Mouse (Mus musculus) lung, embryonic 15.5 days (tissue): Measurements from ENCODE around the gene Coro1c. TPM values are rescaled to one million over a fixed set of nuclear protein-coding genes. Genes with fewer than 3 reads are reported as not detected.
A peak's percentile ranks its signal among the peaks of the same experiment; 100 is the strongest.
"Not testable (repeated sequence)": the region's sequence is repeated elsewhere in the genome, so short reads cannot be mapped to it uniquely, and the experiment has no call there.

Experiments
- ATAC-seq: fragments of 200-750 bp; cut with Nextera tagmentation; 2 replicates; pipeline ENCODE4 v1.8.0; 2017; ENCODE audit warnings: moderate number of reproducible peaks, borderline replicate concordance; ENCODE audit not compliant: low FRiP score, low TSS enrichment; ENCODE audit errors: extremely low read depth
- H3K27ac ChIP-seq: fragments of 300-500 bp; sonication (generic); 2 replicates; pipeline ENCODE4 v1.5.1; 2015; ENCODE audit warnings: moderate library complexity, mild to moderate bottlenecking, inconsistent platforms
- H3K27me3 ChIP-seq: fragments of 300-500 bp; sonication (generic); 2 replicates; pipeline ENCODE4 v1.6.1; 2015; ENCODE audit warnings: inconsistent platforms
- H3K36me3 ChIP-seq: fragments of 300-500 bp; sonication (generic); 2 replicates; pipeline ENCODE4 v1.6.1; 2015; ENCODE audit warnings: inconsistent platforms
- H3K4me1 ChIP-seq: fragments of 300-500 bp; sonication (generic); 2 replicates; pipeline ENCODE4 v1.6.1; 2015; ENCODE audit warnings: inconsistent platforms
- H3K4me2 ChIP-seq: fragments of 300-500 bp; sonication (generic); 2 replicates; pipeline ENCODE4 v1.6.1; 2015; ENCODE audit warnings: inconsistent platforms, mild to moderate bottlenecking, moderate library complexity
- H3K4me3 ChIP-seq: fragments of 300-500 bp; sonication (generic); 2 replicates; pipeline ENCODE4 v1.5.1; 2015; ENCODE audit warnings: mild to moderate bottlenecking, inconsistent platforms
- H3K9ac ChIP-seq: fragments of 300-500 bp; sonication (generic); 2 replicates; pipeline ENCODE4 v1.6.1; 2015; ENCODE audit warnings: inconsistent platforms
- H3K9me3 ChIP-seq: fragments of 300-500 bp; sonication (generic); 2 replicates; pipeline ENCODE4 v1.6.1; 2016; ENCODE audit warnings: inconsistent platforms
- WGBS: fragments of 180-500 bp; shearing (Covaris S2); methylation state at CpG from one replicate; pipeline ENCODE4 v1.1.7; 2015; 5-methylcytosine and 5-hydroxymethylcytosine counted together
- polyA plus RNA-seq: library from polyadenylated mRNA; unstranded; fragments of >200 nt; fragmentation: Nextera tagmentation; extraction: Ambion mirVana; gene quantifications from 2 replicates; pipeline ENCODE4 v1.2.1, GENCODE M21; 2015

The Coro1c gene
- polyA plus RNA-seq, 1 experiment from 2014 or later = 144 TPM

DNA sequence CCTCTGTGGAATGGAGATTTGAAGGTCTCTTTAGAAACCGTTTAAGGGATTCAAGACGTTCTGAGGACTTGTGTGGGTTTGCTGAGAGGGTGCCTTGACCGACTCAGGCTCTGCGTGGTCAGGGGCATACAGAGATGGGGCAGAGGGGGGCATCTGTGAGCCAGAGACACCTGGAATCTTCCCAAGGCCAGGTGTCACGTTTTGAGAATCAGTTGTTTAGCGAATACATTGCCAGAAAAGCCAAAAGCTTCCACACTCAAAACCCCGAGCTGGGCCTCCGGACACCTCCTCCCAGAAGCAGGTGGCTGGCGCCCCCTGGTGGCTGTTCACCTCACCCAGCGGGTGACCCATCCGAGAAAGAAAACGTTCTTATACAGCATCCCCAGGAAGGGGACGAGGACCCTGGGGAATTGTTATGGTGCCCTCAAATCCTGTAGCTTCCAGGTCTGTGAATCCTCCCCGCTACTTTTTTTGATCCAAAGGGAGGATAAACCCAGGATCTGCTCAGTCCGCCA lies 92.9 kb downstream of the Coro1c start:
- Histone ChIP-seq H3K9me3 (no peaks in the 10 kb centered on the region), H3K9ac (no peak overlapping the region), H3K36me3 (no peaks in the 10 kb centered on the region), H3K27ac (no peak overlapping the region), H3K4me1 (peaks cover 3% of the 10 kb centered on the region; the same call in 1 of the 2 replicates), H3K27me3 (peaks cover 6% of the 10 kb centered on the region; the same call in 1 of the 2 replicates), H3K4me2 (0 out of 2 replicates have a peak overlapping the region, but pooled peaks have one; percentile 4), H3K4me3 (no peak overlapping the region)
- 12% methylated on average over 15 of the region's 15 CpGs for WGBS
- ATAC-seq = no peak

DNA sequence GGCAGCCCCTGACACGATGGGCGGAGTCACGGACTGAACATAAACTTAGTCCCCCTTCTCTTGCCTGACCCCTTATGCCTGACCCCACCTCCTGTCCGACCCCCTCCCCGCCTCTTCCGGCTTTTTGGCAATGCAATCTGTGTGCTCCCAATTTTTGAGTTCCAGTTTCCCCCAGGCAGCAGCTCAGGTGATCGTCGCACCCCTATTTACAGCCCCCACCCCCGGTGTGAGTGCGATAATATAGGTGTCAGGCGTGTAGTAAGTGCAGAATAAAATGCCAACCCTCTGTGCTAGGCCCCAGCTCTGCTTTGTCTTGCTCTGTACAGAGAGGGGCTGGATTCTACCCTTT lies 93.5 kb downstream of the Coro1c start:
- Histone ChIP-seq H3K27ac (no peak overlapping the region), H3K27me3 (peaks cover 6% of the 10 kb centered on the region; the same call in 1 of the 2 replicates), H3K4me3 (no peak overlapping the region), H3K9me3 (no peaks in the 10 kb centered on the region), H3K4me2 (no peak overlapping the region), H3K36me3 (no peaks in the 10 kb centered on the region), H3K9ac (no peak overlapping the region), H3K4me1 (peaks cover 3% of the 10 kb centered on the region; the same call in 1 of the 2 replicates)
- WGBS = 42% methylated on average over 11 of the region's 11 CpGs
- no peak; the same call in 1 of the 2 replicates for ATAC-seq

DNA sequence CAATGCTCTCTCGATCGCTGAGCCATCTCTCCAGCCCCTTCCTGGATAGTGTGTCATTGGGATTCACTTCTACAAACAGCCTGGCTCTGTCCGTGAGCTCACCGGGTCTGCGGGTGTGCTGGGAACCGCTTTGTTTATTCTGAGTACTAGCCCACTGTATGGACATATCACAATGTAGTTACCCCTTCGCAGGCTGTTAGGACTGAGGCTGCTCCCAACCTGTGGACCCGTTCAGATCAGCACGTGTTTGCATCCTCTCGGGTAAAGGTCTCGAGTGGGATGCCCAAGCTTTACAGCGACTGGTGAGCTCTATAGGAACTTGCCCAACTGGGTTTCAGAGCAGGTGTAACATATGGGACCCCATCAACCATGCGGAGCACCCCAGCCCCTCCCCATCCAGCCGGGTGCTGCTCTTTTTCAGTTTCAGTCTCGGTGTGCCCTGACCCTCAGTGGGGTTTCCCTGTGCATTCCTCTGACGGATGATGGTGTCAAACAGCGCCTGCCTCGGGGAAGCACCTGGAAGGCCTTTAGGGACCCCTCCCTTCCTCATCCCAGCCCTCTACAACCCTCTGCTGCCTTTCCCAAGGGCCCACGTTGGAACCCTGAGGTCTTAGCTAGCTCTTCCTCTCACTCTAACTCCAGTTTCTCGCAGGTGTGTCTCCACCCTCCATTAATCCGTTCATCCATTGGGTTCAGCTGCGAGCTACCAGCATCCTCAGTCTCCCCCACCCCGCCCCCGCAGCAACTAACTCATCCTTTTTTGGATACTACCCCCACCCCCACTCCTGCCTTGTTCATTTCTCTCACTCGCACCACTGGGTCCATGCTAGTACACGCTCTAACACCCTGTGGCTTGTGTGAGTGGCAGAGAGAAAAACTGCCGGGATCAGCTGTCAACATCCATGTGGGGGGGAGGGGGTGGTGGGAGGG lies 94.2 kb downstream of the Coro1c start:
- WGBS = 27% methylated on average over 27 of the region's 27 CpGs
- no peaks in the 10 kb centered on the region for H3K36me3 ChIP-seq

GRCm38 (mm10) chr5:113813608-113814007 lies 95.0 kb downstream of the Coro1c start:
- no peak for ATAC-seq

More for the DNA sequence above, 94.2 kb downstream of the Coro1c start:
- no peak overlapping the region for H3K4me2 ChIP-seq
- H3K27ac ChIP-seq = no peak overlapping the region
- peaks cover 3% of the 10 kb centered on the region; the same call in 1 of the 2 replicates for H3K4me1 ChIP-seq
- H3K4me3 ChIP-seq = no peak overlapping the region
- H3K9me3 ChIP-seq = no peaks in the 10 kb centered on the region
- no peak for ATAC-seq
- no peak overlapping the region for H3K9ac ChIP-seq
- peaks cover 6% of the 10 kb centered on the region; the same call in 1 of the 2 replicates for H3K27me3 ChIP-seq

DNA sequence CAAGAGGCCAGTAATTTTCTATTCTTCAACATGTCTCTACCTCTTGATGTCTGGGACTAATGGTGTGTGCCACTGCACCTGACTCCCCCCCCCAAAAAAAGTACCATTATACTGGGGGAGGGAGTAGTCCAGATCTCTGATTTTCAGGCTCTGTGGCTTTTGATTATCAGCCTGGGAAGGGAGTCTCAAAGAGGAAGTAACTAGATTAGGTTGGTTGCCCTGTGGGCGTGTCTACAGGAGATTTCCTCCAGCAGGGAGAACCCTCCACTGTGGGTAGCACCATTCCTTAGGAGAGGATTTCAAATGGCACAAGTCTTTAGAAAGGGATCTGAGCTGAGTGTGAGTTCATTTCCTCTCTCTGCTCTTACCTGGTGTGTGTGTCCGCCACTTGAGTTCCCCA lies 95.9 kb downstream of the Coro1c start:
- WGBS = 88% methylated on average over 2 of the region's 2 CpGs
- Histone ChIP-seq H3K27me3 (peaks cover 6% of the 10 kb centered on the region; the same call in 1 of the 2 replicates), H3K9ac (no peak overlapping the region), H3K4me2 (no peak overlapping the region), H3K4me1 (peaks cover 14% of the 10 kb centered on the region), H3K9me3 (no peaks in the 10 kb centered on the region), H3K27ac (no peak overlapping the region), H3K4me3 (no peak overlapping the region), H3K36me3 (no peaks in the 10 kb centered on the region)
- ATAC-seq = no peak

More at GRCm38 (mm10) chr5:113813608-113814007, 95.0 kb downstream of the Coro1c start:
- Histone ChIP-seq H3K4me1 (peaks cover 5% of the 10 kb centered on the region; the same call in 1 of the 2 replicates), H3K9me3 (no peaks in the 10 kb centered on the region), H3K4me2 (no peak overlapping the region), H3K36me3 (no peaks in the 10 kb centered on the region), H3K27me3 (peaks cover 6% of the 10 kb centered on the region; the same call in 1 of the 2 replicates), H3K9ac (no peak overlapping the region), H3K4me3 (no peak overlapping the region), H3K27ac (no peak overlapping the region)
- WGBS = 15% methylated on average over 9 of the region's 9 CpGs

GRCm38 (mm10) chr5:113811824-113812420 lies 96.6 kb downstream of the Coro1c start:
- not testable (repeated sequence) for H3K27me3 ChIP-seq, H3K4me3 ChIP-seq, H3K27ac ChIP-seq, H3K36me3 ChIP-seq, H3K4me2 ChIP-seq, ATAC-seq, H3K9ac ChIP-seq, H3K9me3 ChIP-seq
- WGBS = 17% methylated on average over 11 of the region's 12 CpGs
- H3K4me1 ChIP-seq = peaks cover 21% of the 10 kb centered on the region

GRCm38 (mm10) chr5:113810111-113810510 lies 98.4 kb downstream of the Coro1c start:
- peaks cover 22% of the 10 kb centered on the region for H3K4me1 ChIP-seq
- H3K4me2 ChIP-seq = no peak overlapping the region
- WGBS = 92% methylated on average over 4 of the region's 4 CpGs
- H3K9ac ChIP-seq = no peak overlapping the region
- no peak overlapping the region for H3K4me3 ChIP-seq
- no peak overlapping the region for H3K27ac ChIP-seq
- H3K9me3 ChIP-seq = no peaks in the 10 kb centered on the region
- no peaks in the 10 kb centered on the region for H3K36me3 ChIP-seq
- no peak for ATAC-seq
- peaks cover 6% of the 10 kb centered on the region; the same call in 1 of the 2 replicates for H3K27me3 ChIP-seq

GRCm38 (mm10) chr5:113808177-113808576 lies 100.4 kb downstream of the Coro1c start:
- Histone ChIP-seq H3K27me3 (no peaks in the 10 kb centered on the region), H3K4me2 (no peak overlapping the region), H3K9me3 (no peaks in the 10 kb centered on the region), H3K9ac (no peak overlapping the region), H3K4me1 (peaks cover 22% of the 10 kb centered on the region), H3K27ac (peak overlapping the region; percentile 50), H3K4me3 (no peak overlapping the region), H3K36me3 (no peaks in the 10 kb centered on the region)
- 52% methylated on average over 2 of the region's 2 CpGs for WGBS
- ATAC-seq = peak; percentile 37

DNA sequence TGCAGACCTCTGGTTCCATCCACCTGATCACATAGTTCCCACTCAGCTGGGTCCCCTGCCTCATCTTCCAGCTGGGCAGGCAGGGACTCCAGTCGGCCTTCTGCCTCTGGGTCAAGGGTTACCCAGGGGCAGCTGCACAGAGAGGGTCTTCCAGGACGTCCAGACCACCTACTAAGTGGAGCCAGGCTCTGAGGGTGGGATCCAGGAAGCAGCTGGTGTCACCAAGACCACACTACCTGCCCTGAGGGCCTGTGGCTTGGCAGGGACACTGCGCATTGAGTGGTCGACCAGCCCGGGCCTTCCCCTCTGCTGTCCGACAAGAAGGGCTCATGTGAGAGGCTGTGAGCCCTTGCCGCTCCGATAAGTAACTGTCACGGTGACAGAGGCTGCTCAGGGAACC lies 100.8 kb downstream of the Coro1c start:
- WGBS = 40% methylated on average over 9 of the region's 9 CpGs
- Histone ChIP-seq H3K9ac (no peak overlapping the region), H3K36me3 (no peaks in the 10 kb centered on the region), H3K27ac (peak overlapping the region; percentile 50; the same call in 1 of the 2 replicates), H3K9me3 (no peaks in the 10 kb centered on the region), H3K4me2 (no peak overlapping the region), H3K4me3 (no peak overlapping the region), H3K27me3 (no peaks in the 10 kb centered on the region), H3K4me1 (peaks cover 22% of the 10 kb centered on the region)
- 0 out of 2 replicates have a peak, but pooled peaks have one; percentile 11 for ATAC-seq

- H3K9me3 ChIP-seq = no peaks in the 10 kb centered on the region
- peak; percentile 8; the same call in 1 of the 2 replicates for ATAC-seq
- no peak overlapping the region for H3K4me2 ChIP-seq
- H3K4me3 ChIP-seq = no peak overlapping the region
- 5% methylated on average over 10 of the region's 10 CpGs for WGBS
- H3K4me1 ChIP-seq = peaks cover 22% of the 10 kb centered on the region
- no peak overlapping the region for H3K27ac ChIP-seq
- no peak overlapping the region for H3K9ac ChIP-seq
- no peaks in the 10 kb centered on the region for H3K36me3 ChIP-seq
- no peaks in the 10 kb centered on the region for H3K27me3 ChIP-seq
Observed at GRCm38 (mm10) chr5:113806414-113806813, 102.1 kb downstream of the Coro1c start.

GRCm38 (mm10) chr5:113805301-113805700 lies 103.3 kb downstream of the Coro1c start:
- no peak overlapping the region for H3K9ac ChIP-seq
- H3K27ac ChIP-seq = no peak overlapping the region
- no peaks in the 10 kb centered on the region for H3K27me3 ChIP-seq
- no peak overlapping the region for H3K4me2 ChIP-seq
- no peaks in the 10 kb centered on the region for H3K36me3 ChIP-seq
- H3K9me3 ChIP-seq = no peaks in the 10 kb centered on the region
- H3K4me3 ChIP-seq = no peak overlapping the region
- peaks cover 28% of the 10 kb centered on the region for H3K4me1 ChIP-seq
- no peak for ATAC-seq
- WGBS = 71% methylated on average over 9 of the region's 9 CpGs
